Mouse (Mus musculus) liver, postnatal 0 days (tissue): ENCODE results near the gene Slc1a2.

ENCODE experiments used
- CTCF ChIP-seq: sonication (generic); IDR thresholded peaks from 2 replicates; pipeline ENCODE4 v1.5.1; 2016; ENCODE audit warnings: antibody characterized with exemption, low read depth
- EP300 ChIP-seq: IDR thresholded peaks from 2 replicates; pipeline ENCODE4 v1.6.1; 2016; ENCODE audit warnings: antibody characterized with exemption, low read depth, mild to moderate bottlenecking

GRCm38 (mm10) chr2:102715754-102716153, 57.3 kb downstream of the Slc1a2 start:
- TF ChIP-seq CTCF: no peak
- TF ChIP-seq EP300: no peak
